15 mouse cellular contexts compared by ENCODE assay signal in genomic region chr2:135049283-135049682, GRCm38 (mm10).
A peak's percentile ranks its signal among the peaks of the same experiment; 100 is the strongest.
DNase-seq lines count a peak whose midpoint lies in the region; ATAC-seq and TF ChIP-seq lines count a peak whose summit lies in the region.
"Had no signal": no experiment of that assay in that cellular context is flagged by ENCODE, and none has a peak within 500 bp of the region (broad histone marks: within the 10 kb centered on the region; RNA-seq: fewer than 3 reads in every experiment).

No protein-coding gene starts in this region.

- peak; percentile 58 for DNase-seq in adrenal gland, adult 2 months
- no peak for DNase-seq in adrenal gland, postnatal 4 days (ENCODE audit: low spot score in 2 of 2)
- DNase-seq in heart, postnatal 0 days (ENCODE audit: low spot score): no peak
- no peak for DNase-seq in heart, embryonic 10.5 days (ENCODE audit: low spot score)
- DNase-seq in adipocyte (ENCODE audit: low spot score) (peak; percentile 93), MN1 (ENCODE audit: low spot score) (no peak)
- DNase-seq in frontal cortex, postnatal 36 days (ENCODE audit: low spot score in 2 of 2): peak; percentile 25 to 57
- DNase-seq in B cell, adult 2 months: no peak
- DNase-seq: cerebellum, postnatal 25 days; kidney, adult 8-10 months; lung, postnatal 36 days; midbrain, embryonic 14.5 days; thymus, adult 18-20 months had no signal

- H3K27ac ChIP-seq in heart, postnatal 0 days (ENCODE audit: low read depth): peak overlapping the region; percentile 22; the same call in 1 of the 2 replicates
- H3K27ac ChIP-seq in heart, embryonic 10.5 days: no peak overlapping the region
- H3K27ac ChIP-seq: embryonic facial prominence, embryonic 12.5 days had no signal

- no peaks in the 10 kb centered on the region for H3K36me3 ChIP-seq in heart, postnatal 0 days (replicated peaks; ENCODE audit: control insufficient read depth, insufficient read depth, low read length)
- no peaks in the 10 kb centered on the region for H3K36me3 ChIP-seq in heart, embryonic 10.5 days
- H3K36me3 ChIP-seq: embryonic facial prominence, embryonic 12.5 days had no signal

- H3K4me2 ChIP-seq in heart, postnatal 0 days (ENCODE audit: low read depth, low read length): no peak overlapping the region
- H3K4me2 ChIP-seq: embryonic facial prominence, embryonic 12.5 days had no signal

- ATAC-seq in heart, postnatal 0 days (ENCODE audit: insufficient read depth, low read depth): no peak
- ATAC-seq: hindbrain, embryonic 16.5 days had no signal

- no peak for TF ChIP-seq CTCF in heart, postnatal 0 days (IDR thresholded peaks at IDR 0.05; ENCODE audit: low read depth)

- H3K27me3 ChIP-seq in heart, postnatal 0 days (ENCODE audit: control insufficient read depth, insufficient read depth, low read length): no peaks in the 10 kb centered on the region
- no peaks in the 10 kb centered on the region for H3K27me3 ChIP-seq in heart, embryonic 10.5 days (ENCODE audit: insufficient read depth, poor library complexity, severe bottlenecking)
- H3K27me3 ChIP-seq: embryonic facial prominence, embryonic 12.5 days had no signal

- no peak for TF ChIP-seq EP300 in heart, postnatal 0 days (IDR thresholded peaks at IDR 0.05; ENCODE audit: low read depth)

- H3K9me3 ChIP-seq in heart, postnatal 0 days (replicated peaks; ENCODE audit: control insufficient read depth, low read length): no peaks in the 10 kb centered on the region
- H3K9me3 ChIP-seq in heart, embryonic 10.5 days: no peaks in the 10 kb centered on the region
- H3K9me3 ChIP-seq: embryonic facial prominence, embryonic 12.5 days had no signal

- 69% methylated on average over 6 of the region's 6 CpGs for WGBS in heart, postnatal 0 days
- whole genome bisulfite sequencing in heart, embryonic 10.5 days: 81% methylated on average over 6 of the region's 6 CpGs

- no peak overlapping the region for H3K4me3 ChIP-seq in heart, postnatal 0 days (ENCODE audit: low read depth, low read length)
- H3K4me3 ChIP-seq in heart, embryonic 10.5 days: no peak overlapping the region
- H3K4me3 ChIP-seq: embryonic facial prominence, embryonic 12.5 days had no signal

- H3K4me1 ChIP-seq in heart, postnatal 0 days (ENCODE audit: control insufficient read depth, insufficient read depth): peaks cover 7% of the 10 kb centered on the region; the same call in 1 of the 2 replicates
- H3K4me1 ChIP-seq in heart, embryonic 10.5 days: no peaks in the 10 kb centered on the region
- H3K4me1 ChIP-seq: embryonic facial prominence, embryonic 12.5 days had no signal

- H3K9ac ChIP-seq in heart, postnatal 0 days (replicated peaks; ENCODE audit: low read depth, low read length): no peak overlapping the region
- H3K9ac ChIP-seq: embryonic facial prominence, embryonic 12.5 days had no signal

Comparison
In these comparisons a context has a peak if more than half of its experiments do, and no peak if none do; other contexts are left out.
1. DNase-seq: peak in adrenal gland, adult 2 months (single experiment), adipocyte (single experiment) and frontal cortex, postnatal 36 days (2 of 2); none in adrenal gland, postnatal 4 days (0 of 2), heart, postnatal 0 days (single experiment), heart, embryonic 10.5 days (single experiment), MN1 (single experiment) and B cell, adult 2 months (0 of 2).